ENCODE assay signal across 11 mouse cellular contexts in the genomic region with DNA sequence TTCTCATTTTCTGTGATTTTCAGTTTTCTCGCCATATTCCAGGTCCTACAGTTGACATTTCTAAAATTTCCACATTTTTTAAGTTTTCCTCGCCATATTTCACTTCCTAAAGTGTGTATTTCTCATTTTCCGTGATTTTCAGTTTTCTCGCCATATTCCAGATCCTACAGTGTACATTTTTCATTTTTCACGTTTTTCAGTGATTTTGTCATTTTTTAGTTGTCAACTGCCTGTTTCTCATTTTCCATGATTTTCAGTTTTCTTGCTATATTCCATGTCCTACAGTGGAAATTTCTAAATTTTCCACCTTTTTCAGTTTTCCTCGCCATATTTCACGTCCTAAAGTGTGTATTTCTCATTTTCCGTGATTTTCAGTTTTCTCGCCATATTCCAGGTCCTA. TPM values are rescaled to one million over a fixed set of nuclear protein-coding genes. Genes with fewer than 3 reads are reported as not detected.
DNase-seq lines count a peak whose midpoint lies in the region; ATAC-seq and TF ChIP-seq lines count a peak whose summit lies in the region.
"Not testable (repeated sequence)": the region's sequence is repeated elsewhere in the genome, so short reads cannot be mapped to it uniquely, and the experiment has no call there.
"Had no signal": no experiment of that assay in that cellular context is flagged by ENCODE, and none has a peak within 500 bp of the region (broad histone marks: within the 10 kb centered on the region; RNA-seq: fewer than 3 reads in every experiment).

No protein-coding gene starts in this region.

- 74% methylated on average over 7 of the region's 9 CpGs for WGBS in heart, embryonic 11.5 days (ENCODE audit: insufficient replicate concordance)
- WGBS in kidney, embryonic 14.5 days, result 74% methylated on average over 6 of the region's 9 CpGs
- WGBS in lung, embryonic 15.5 days, result 74% methylated on average over 8 of the region's 9 CpGs
- 75% methylated on average over 7 of the region's 9 CpGs for WGBS in stomach, embryonic 16.5 days

- H3K27me3 ChIP-seq in heart, embryonic 11.5 days (ENCODE audit: control insufficient read depth, insufficient read depth, low read length); kidney, embryonic 14.5 days (ENCODE audit: control insufficient read depth, insufficient read depth, low read length); lung, embryonic 15.5 days; stomach, embryonic 16.5 days (ENCODE audit: control insufficient read depth, insufficient read depth, low read length): not testable (repeated sequence)

- TF ChIP-seq POLR2A in embryonic fibroblast, embryonic 13.5 days (IDR thresholded peaks at IDR 0.05; ENCODE audit: low read depth, low read length), result not testable (repeated sequence)

- DNase-seq in CD4-positive, CD25-positive, alpha-beta regulatory T cell, adult 2 months (ENCODE audit: low read depth, low spot score), result peak; percentile 13
- DNase-seq in brain, embryonic 18.5 days (ENCODE audit: low read depth, low spot score), result peak; percentile 0
- peak; percentile 32 for DNase-seq in naive thymus-derived CD4-positive, alpha-beta T cell, adult 2 months (ENCODE audit: low read depth)

- not testable (repeated sequence) for H3K36me3 ChIP-seq in heart, embryonic 11.5 days (ENCODE audit: control insufficient read depth, insufficient read depth, low read length); kidney, embryonic 14.5 days (ENCODE audit: control insufficient read depth, insufficient read depth, low read length); lung, embryonic 15.5 days; stomach, embryonic 16.5 days (ENCODE audit: control insufficient read depth, insufficient read depth, low read length)

- not testable (repeated sequence) for H3K4me3 ChIP-seq in embryonic fibroblast, embryonic 13.5 days (ENCODE audit: insufficient read depth, low read length); heart, embryonic 11.5 days (ENCODE audit: low read depth, low read length); kidney, embryonic 14.5 days (ENCODE audit: low read length); lung, embryonic 15.5 days; stomach, embryonic 16.5 days (replicated peaks; ENCODE audit: low read length)

- 0 out of 2 replicates have a peak, but pooled peaks have one; percentile 16 for TF ChIP-seq CTCF in embryonic fibroblast, embryonic 13.5 days (IDR thresholded peaks at IDR 0.05; ENCODE audit: borderline replicate concordance, insufficient read depth, low read length)

- H3K9ac ChIP-seq in heart, embryonic 11.5 days (ENCODE audit: low read depth, low read length); kidney, embryonic 14.5 days (ENCODE audit: low read depth, low read length); lung, embryonic 15.5 days; stomach, embryonic 16.5 days (ENCODE audit: low read length): not testable (repeated sequence)

- not testable (repeated sequence) for H3K4me2 ChIP-seq in heart, embryonic 11.5 days; kidney, embryonic 14.5 days (replicated peaks; ENCODE audit: low read depth, low read length); lung, embryonic 15.5 days; stomach, embryonic 16.5 days (ENCODE audit: low read depth, low read length)

- not testable (repeated sequence) for H3K27ac ChIP-seq in embryonic fibroblast, embryonic 13.5 days (ENCODE audit: insufficient read depth, low read length); heart, embryonic 11.5 days (ENCODE audit: low read depth, low read length); kidney, embryonic 14.5 days (ENCODE audit: low read depth, low read length); lung, embryonic 15.5 days; stomach, embryonic 16.5 days (ENCODE audit: low read length)

- H3K4me1 ChIP-seq in embryonic fibroblast, embryonic 13.5 days (ENCODE audit: control insufficient read depth, insufficient read depth, low read length); heart, embryonic 11.5 days (ENCODE audit: control insufficient read depth, insufficient read depth, low read length); kidney, embryonic 14.5 days (ENCODE audit: control insufficient read depth, insufficient read depth, low read length); lung, embryonic 15.5 days; stomach, embryonic 16.5 days (ENCODE audit: control insufficient read depth, insufficient read depth, low read length): not testable (repeated sequence)

- H3K9me3 ChIP-seq in heart, embryonic 11.5 days (replicated peaks; ENCODE audit: control insufficient read depth, low read length); kidney, embryonic 14.5 days (ENCODE audit: control insufficient read depth, low read length); lung, embryonic 15.5 days; stomach, embryonic 16.5 days (replicated peaks; ENCODE audit: control insufficient read depth, low read length): not testable (repeated sequence)

- 0 out of 2 replicates have a peak, but pooled peaks have one; percentile 10 for ATAC-seq in heart, embryonic 11.5 days (replicated peaks; ENCODE audit: insufficient number of reproducible peaks, low FRiP score, low TSS enrichment)
- ATAC-seq in kidney, embryonic 14.5 days (ENCODE audit: low FRiP score, low TSS enrichment), result peak; percentile 17; the same call in 1 of the 2 replicates
- 0 out of 2 replicates have a peak, but pooled peaks have one; percentile 32 for ATAC-seq in lung, embryonic 15.5 days (ENCODE audit: borderline replicate concordance, extremely low read depth, low FRiP score, low TSS enrichment)
- 0 out of 2 replicates have a peak, but pooled peaks have one; percentile 18 for ATAC-seq in stomach, embryonic 16.5 days (ENCODE audit: insufficient read depth, low FRiP score)

RNA-seq across cellular contexts. Expression of a gene that starts 4.1 kb away (rescaled TPM):
- polyA plus RNA-seq in embryonic fibroblast, embryonic 13.5 days (2011; ENCODE audit: insufficient read length, low read depth, missing spikeins), result 0.78 and 2.1 TPM in 2 replicates
- polyA plus RNA-seq in heart, embryonic 11.5 days (2014; fragmentation: Nextera tagmentation; extraction: Ambion mirVana), result not detected in 2 replicates
- polyA plus RNA-seq in kidney, embryonic 14.5 days (2014; fragmentation: Nextera tagmentation; extraction: Ambion mirVana), result not detected in 2 replicates
- not detected in 2 replicates for polyA plus RNA-seq in lung, embryonic 15.5 days (2015; fragmentation: Nextera tagmentation; extraction: Ambion mirVana)
- polyA plus RNA-seq in stomach, embryonic 16.5 days (2015; fragmentation: Nextera tagmentation; extraction: Ambion mirVana), result not detected in 2 replicates
- polyA plus RNA-seq: liver, embryonic 15.5 days; midbrain, postnatal 0 days; urinary bladder, adult 2 months had no signal

RNA-seq across cellular contexts. Expression of a gene that starts 5.7 kb away (rescaled TPM):
- polyA plus RNA-seq in embryonic fibroblast, embryonic 13.5 days (2011; ENCODE audit: insufficient read length, low read depth, missing spikeins), result not detected in 2 replicates
- not detected in 2 replicates for polyA plus RNA-seq in heart, embryonic 11.5 days (2014; fragmentation: Nextera tagmentation; extraction: Ambion mirVana)
- polyA plus RNA-seq in kidney, embryonic 14.5 days (2014; fragmentation: Nextera tagmentation; extraction: Ambion mirVana), result not detected in 2 replicates
- 0.26 TPM in 1 of 2 replicates, not detected in the other for polyA plus RNA-seq in lung, embryonic 15.5 days (2015; fragmentation: Nextera tagmentation; extraction: Ambion mirVana)
- polyA plus RNA-seq in stomach, embryonic 16.5 days (2015; fragmentation: Nextera tagmentation; extraction: Ambion mirVana), result not detected in 2 replicates
- polyA plus RNA-seq: liver, embryonic 15.5 days; midbrain, postnatal 0 days; urinary bladder, adult 2 months had no signal

RNA-seq across cellular contexts. Expression of a gene that starts 6.5 kb away (rescaled TPM):
- polyA plus RNA-seq in embryonic fibroblast, embryonic 13.5 days (2011; ENCODE audit: insufficient read length, low read depth, missing spikeins), result not detected in 2 replicates
- not detected in 2 replicates for polyA plus RNA-seq in heart, embryonic 11.5 days (2014; fragmentation: Nextera tagmentation; extraction: Ambion mirVana)
- polyA plus RNA-seq in kidney, embryonic 14.5 days (2014; fragmentation: Nextera tagmentation; extraction: Ambion mirVana), result not detected in 2 replicates
- not detected in 2 replicates for polyA plus RNA-seq in lung, embryonic 15.5 days (2015; fragmentation: Nextera tagmentation; extraction: Ambion mirVana)
- polyA plus RNA-seq in stomach, embryonic 16.5 days (2015; fragmentation: Nextera tagmentation; extraction: Ambion mirVana), result not detected in 2 replicates
- polyA plus RNA-seq: liver, embryonic 15.5 days; midbrain, postnatal 0 days; urinary bladder, adult 2 months had no signal

RNA-seq across cellular contexts. Expression of a gene that starts 8.2 kb away (rescaled TPM):
- polyA plus RNA-seq in embryonic fibroblast, embryonic 13.5 days (2011; ENCODE audit: insufficient read length, low read depth, missing spikeins), result not detected in 2 replicates
- polyA plus RNA-seq in heart, embryonic 11.5 days (2014; fragmentation: Nextera tagmentation; extraction: Ambion mirVana), result not detected in 2 replicates
- polyA plus RNA-seq in kidney, embryonic 14.5 days (2014; fragmentation: Nextera tagmentation; extraction: Ambion mirVana), result not detected in 2 replicates
- not detected in 2 replicates for polyA plus RNA-seq in lung, embryonic 15.5 days (2015; fragmentation: Nextera tagmentation; extraction: Ambion mirVana)
- not detected in 2 replicates for polyA plus RNA-seq in stomach, embryonic 16.5 days (2015; fragmentation: Nextera tagmentation; extraction: Ambion mirVana)
- polyA plus RNA-seq: liver, embryonic 15.5 days; midbrain, postnatal 0 days; urinary bladder, adult 2 months had no signal

RNA-seq across cellular contexts. Expression of a gene that starts 9.9 kb away (rescaled TPM):
- polyA plus RNA-seq in embryonic fibroblast, embryonic 13.5 days (2011; ENCODE audit: insufficient read length, low read depth, missing spikeins), result 4.0 TPM in 1 of 2 replicates, not detected in the other
- not detected in 2 replicates for polyA plus RNA-seq in heart, embryonic 11.5 days (2014; fragmentation: Nextera tagmentation; extraction: Ambion mirVana)
- not detected in 2 replicates for polyA plus RNA-seq in kidney, embryonic 14.5 days (2014; fragmentation: Nextera tagmentation; extraction: Ambion mirVana)
- 0.28 TPM in 1 of 2 replicates, not detected in the other for polyA plus RNA-seq in lung, embryonic 15.5 days (2015; fragmentation: Nextera tagmentation; extraction: Ambion mirVana)
- not detected in 2 replicates for polyA plus RNA-seq in stomach, embryonic 16.5 days (2015; fragmentation: Nextera tagmentation; extraction: Ambion mirVana)
- polyA plus RNA-seq: liver, embryonic 15.5 days; urinary bladder, adult 2 months had no signal
